Mouse (Mus musculus): ENCODE results near the gene Ephb4. TPM values are rescaled to one million over a fixed set of nuclear protein-coding genes. Genes with fewer than 3 reads are reported as not detected.

Gene Ephb4
- polyA plus RNA-seq, 1 experiment from 2014 or later, result 27.7 TPM

GRCm38 (mm10) chr5:137314193-137315083 lies 35.5 kb upstream of the Ephb4 start, which contains the start of gene Trip6:
Gene Trip6 (minus strand): TSS chr5:137314404.
- H3K36me3 ChIP-seq (replicated peaks), result peaks cover 42% of the 10 kb centered on the region

GRCm38 (mm10) chr5:137315084-137315903 lies 34.6 kb upstream of the Ephb4 start:
- Histone ChIP-seq H3K4me3 (replicated peaks) (no peak overlapping the region), H3K9ac (peak overlapping the region; percentile 79; the same call in 1 of the 2 replicates), H3K36me3 (replicated peaks) (peaks cover 41% of the 10 kb centered on the region), H3K4me2 (peak overlapping the region; percentile 74), H3K27me3 (peaks cover 6% of the 10 kb centered on the region; the same call in 1 of the 2 replicates), H3K27ac (peak overlapping the region; percentile 80), H3K4me1 (peaks cover 38% of the 10 kb centered on the region), H3K9me3 (no peaks in the 10 kb centered on the region)
- ATAC-seq (ENCODE audit: low FRiP score), result peak; percentile 11; the same call in 1 of the 2 replicates
- 40% methylated on average over 30 of the region's 30 CpGs for WGBS

More at GRCm38 (mm10) chr5:137314193-137315083, 35.5 kb upstream of the Ephb4 start, which contains the start of gene Trip6:
- Histone ChIP-seq H3K4me1 (peaks cover 38% of the 10 kb centered on the region), H3K4me3 (replicated peaks) (peak within 1 kb of the TSS; percentile 53), H3K9ac (peak within 1 kb of the TSS; percentile 79), H3K9me3 (no peaks in the 10 kb centered on the region), H3K4me2 (peak within 1 kb of the TSS; percentile 74), H3K27ac (peak within 1 kb of the TSS; percentile 80), H3K27me3 (peaks cover 6% of the 10 kb centered on the region; the same call in 1 of the 2 replicates)
- peak; percentile 92 for ATAC-seq (ENCODE audit: low FRiP score)
- WGBS, result 9% methylated on average over 30 of the region's 30 CpGs

GRCm38 (mm10) chr5:137317361-137317760 lies 32.5 kb upstream of the Ephb4 start:
- Histone ChIP-seq H3K9ac (no peak overlapping the region), H3K27ac (no peak overlapping the region), H3K27me3 (peaks cover 6% of the 10 kb centered on the region; the same call in 1 of the 2 replicates), H3K4me3 (replicated peaks) (no peak overlapping the region), H3K36me3 (replicated peaks) (peaks cover 45% of the 10 kb centered on the region), H3K4me1 (peaks cover 33% of the 10 kb centered on the region), H3K9me3 (no peaks in the 10 kb centered on the region), H3K4me2 (no peak overlapping the region)
- no peak for ATAC-seq (ENCODE audit: low FRiP score)
- WGBS, result 91% methylated on average over 8 of the region's 8 CpGs

- H3K9ac ChIP-seq, result no peak overlapping the region
- H3K9me3 ChIP-seq, result no peaks in the 10 kb centered on the region
- H3K27ac ChIP-seq, result no peak overlapping the region
- no peak overlapping the region for H3K4me2 ChIP-seq
- no peak overlapping the region for H3K4me3 ChIP-seq (replicated peaks)
- peaks cover 6% of the 10 kb centered on the region; the same call in 1 of the 2 replicates for H3K27me3 ChIP-seq
- ATAC-seq (ENCODE audit: low FRiP score), result no peak
- peaks cover 48% of the 10 kb centered on the region for H3K36me3 ChIP-seq (replicated peaks)
- H3K4me1 ChIP-seq, result peaks cover 21% of the 10 kb centered on the region
- WGBS, result 89% methylated on average over 1 of the region's 1 CpGs
Observed at GRCm38 (mm10) chr5:137318570-137318969, 31.3 kb upstream of the Ephb4 start.

GRCm38 (mm10) chr5:137320996-137321395 lies 28.9 kb upstream of the Ephb4 start:
- Histone ChIP-seq H3K4me3 (replicated peaks) (no peak overlapping the region), H3K4me2 (no peak overlapping the region), H3K27me3 (no peaks in the 10 kb centered on the region), H3K4me1 (no peaks in the 10 kb centered on the region), H3K36me3 (replicated peaks) (peaks cover 60% of the 10 kb centered on the region), H3K27ac (no peak overlapping the region), H3K9me3 (no peaks in the 10 kb centered on the region), H3K9ac (no peak overlapping the region)
- no peak for ATAC-seq (ENCODE audit: low FRiP score)
- WGBS, result 98% methylated on average over 3 of the region's 3 CpGs

- 85% methylated on average over 7 of the region's 7 CpGs for WGBS
- Histone ChIP-seq H3K27ac (no peak overlapping the region), H3K9me3 (no peaks in the 10 kb centered on the region), H3K27me3 (no peaks in the 10 kb centered on the region), H3K36me3 (replicated peaks) (peaks cover 13% of the 10 kb centered on the region; the same call in 1 of the 2 replicates), H3K4me1 (peaks cover 14% of the 10 kb centered on the region), H3K4me3 (replicated peaks) (no peak overlapping the region), H3K4me2 (no peak overlapping the region), H3K9ac (no peak overlapping the region)
- ATAC-seq (ENCODE audit: low FRiP score), result no peak
Observed at GRCm38 (mm10) chr5:137330910-137331309, 19.0 kb upstream of the Ephb4 start.

GRCm38 (mm10) chr5:137332857-137333511 lies 16.9 kb upstream of the Ephb4 start:
- H3K9me3 ChIP-seq, result no peaks in the 10 kb centered on the region
- H3K27ac ChIP-seq, result peak overlapping the region; percentile 71
- peak overlapping the region; percentile 76 for H3K9ac ChIP-seq
- H3K4me2 ChIP-seq, result peak overlapping the region; percentile 96
- 0 out of 2 replicates have a peak, but pooled peaks cover under 1% of the 10 kb centered on the region for H3K36me3 ChIP-seq (replicated peaks)
- peaks cover 14% of the 10 kb centered on the region for H3K4me1 ChIP-seq
- no peaks in the 10 kb centered on the region for H3K27me3 ChIP-seq
- WGBS, result 17% methylated on average over 15 of the region's 15 CpGs
- ATAC-seq (ENCODE audit: low FRiP score), result peak; percentile 22
- peak overlapping the region; percentile 63 for H3K4me3 ChIP-seq (replicated peaks)

- H3K36me3 ChIP-seq (replicated peaks), result no peaks in the 10 kb centered on the region
- H3K27ac ChIP-seq, result peak within 1 kb of the TSS; percentile 71
- WGBS, result under 1% methylated on average over 44 of the region's 44 CpGs
- ATAC-seq (ENCODE audit: low FRiP score), result peak; percentile 91
- H3K4me2 ChIP-seq, result peak within 1 kb of the TSS; percentile 96
- H3K4me1 ChIP-seq, result peaks cover 16% of the 10 kb centered on the region
- no peaks in the 10 kb centered on the region for H3K9me3 ChIP-seq
- H3K9ac ChIP-seq, result peak within 1 kb of the TSS; percentile 76
- H3K4me3 ChIP-seq (replicated peaks), result peak within 1 kb of the TSS; percentile 63
- no peaks in the 10 kb centered on the region for H3K27me3 ChIP-seq
Observed at GRCm38 (mm10) chr5:137333512-137334174, 16.3 kb upstream of the Ephb4 start, which contains the start of gene Slc12a9. Gene Slc12a9 (minus strand): TSS chr5:137333597.

GRCm38 (mm10) chr5:137334317-137334716 lies 15.6 kb upstream of the Ephb4 start:
- Histone ChIP-seq H3K4me3 (replicated peaks) (no peak overlapping the region), H3K4me1 (peaks cover 23% of the 10 kb centered on the region), H3K36me3 (replicated peaks) (no peaks in the 10 kb centered on the region)

GRCm38 (mm10) chr5:137335066-137335465 lies 14.8 kb upstream of the Ephb4 start:
- H3K9ac ChIP-seq, result no peak overlapping the region
- no peak overlapping the region for H3K27ac ChIP-seq
- peaks cover 30% of the 10 kb centered on the region for H3K4me1 ChIP-seq
- no peak overlapping the region for H3K4me3 ChIP-seq (replicated peaks)
- H3K9me3 ChIP-seq, result no peaks in the 10 kb centered on the region
- H3K36me3 ChIP-seq (replicated peaks), result no peaks in the 10 kb centered on the region
- WGBS, result 73% methylated on average over 6 of the region's 6 CpGs
- no peak overlapping the region for H3K4me2 ChIP-seq
- H3K27me3 ChIP-seq, result no peaks in the 10 kb centered on the region
- no peak for ATAC-seq (ENCODE audit: low FRiP score)

More at GRCm38 (mm10) chr5:137334317-137334716, 15.6 kb upstream of the Ephb4 start:
- no peaks in the 10 kb centered on the region for H3K9me3 ChIP-seq
- no peaks in the 10 kb centered on the region for H3K27me3 ChIP-seq
- peak overlapping the region; percentile 96; the same call in 1 of the 2 replicates for H3K4me2 ChIP-seq
- WGBS, result 68% methylated on average over 10 of the region's 10 CpGs
- H3K9ac ChIP-seq, result no peak overlapping the region
- ATAC-seq (ENCODE audit: low FRiP score), result no peak
- H3K27ac ChIP-seq, result no peak overlapping the region

- 0 out of 2 replicates have a peak overlapping the region, but pooled peaks have one; percentile 11 for H3K27ac ChIP-seq
- peaks cover 30% of the 10 kb centered on the region for H3K4me1 ChIP-seq
- ATAC-seq (ENCODE audit: low FRiP score), result no peak
- H3K4me3 ChIP-seq (replicated peaks), result no peak overlapping the region
- H3K9me3 ChIP-seq, result no peaks in the 10 kb centered on the region
- 55% methylated on average over 8 of the region's 8 CpGs for WGBS
- H3K4me2 ChIP-seq, result no peak overlapping the region
- no peak overlapping the region for H3K9ac ChIP-seq
- no peaks in the 10 kb centered on the region for H3K36me3 ChIP-seq (replicated peaks)
- peaks cover 5% of the 10 kb centered on the region; the same call in 1 of the 2 replicates for H3K27me3 ChIP-seq
Observed at GRCm38 (mm10) chr5:137337190-137337589, 12.7 kb upstream of the Ephb4 start.
